Mouse (Mus musculus): ENCODE measurements around the gene Itgb5.

The Itgb5 gene

GRCm38 (mm10) chr16:33891561-33892281, 62.3 kb downstream of the Itgb5 start:
- in situ Hi-C loops (cut with MboI; ENCODE audit: low pct_unique_long_range_greater_than_20kb in 1 of 2, low sequenced_read_pairs in 2 of 2, unreplicated experiment in 1 of 2): no loop called here

- in situ Hi-C loops (cut with MboI; ENCODE audit: low pct_unique_long_range_greater_than_20kb in 1 of 2, low sequenced_read_pairs in 2 of 2, unreplicated experiment in 1 of 2): no loop called here
Measured at GRCm38 (mm10) chr16:33892539-33892938, 63.1 kb downstream of the Itgb5 start.

DNA sequence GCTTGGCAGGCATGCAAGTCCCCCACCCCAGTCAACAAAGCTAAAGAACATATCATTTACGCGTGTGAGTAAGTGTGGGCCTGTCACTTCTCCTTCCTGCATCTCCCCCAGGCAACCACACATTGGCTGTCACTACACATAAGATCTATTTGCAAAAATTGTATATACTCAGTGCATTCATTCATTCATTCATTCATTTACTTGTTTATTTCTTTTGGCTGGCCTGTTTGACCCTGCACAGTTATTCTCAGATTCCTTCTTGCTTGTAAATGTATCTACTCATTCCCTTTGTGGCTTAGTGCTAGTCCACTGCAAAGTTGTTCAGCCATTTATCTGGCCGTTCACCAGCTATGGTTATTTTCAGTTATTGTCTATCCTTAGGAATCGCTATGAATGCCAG, 64.3 kb downstream of the Itgb5 start:
- in situ Hi-C loops (cut with MboI; ENCODE audit: low pct_unique_long_range_greater_than_20kb in 1 of 2, low sequenced_read_pairs in 2 of 2, unreplicated experiment in 1 of 2): no loop called here

DNA sequence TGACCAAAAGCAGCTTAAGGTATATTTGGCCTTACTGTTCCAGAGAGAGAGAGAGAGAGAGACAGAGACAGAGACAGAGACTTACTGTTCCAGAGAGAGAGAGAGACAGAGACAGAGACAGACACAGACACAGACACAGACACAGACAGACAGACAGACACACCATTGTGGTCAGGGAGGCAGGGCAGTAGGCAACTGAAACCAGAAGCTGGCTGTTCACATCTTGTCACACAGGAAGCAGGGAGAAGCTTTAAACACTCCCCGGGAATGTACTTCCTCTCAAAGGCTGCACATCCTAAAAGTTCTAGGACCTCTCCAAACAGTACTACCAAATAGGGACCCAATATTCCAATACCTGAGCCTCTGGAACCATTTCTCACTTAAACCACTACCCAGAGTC, 65.0 kb downstream of the Itgb5 start:
- in situ Hi-C loops (cut with MboI; ENCODE audit: low pct_unique_long_range_greater_than_20kb in 1 of 2, low sequenced_read_pairs in 2 of 2, unreplicated experiment in 1 of 2): no loop called here

DNA sequence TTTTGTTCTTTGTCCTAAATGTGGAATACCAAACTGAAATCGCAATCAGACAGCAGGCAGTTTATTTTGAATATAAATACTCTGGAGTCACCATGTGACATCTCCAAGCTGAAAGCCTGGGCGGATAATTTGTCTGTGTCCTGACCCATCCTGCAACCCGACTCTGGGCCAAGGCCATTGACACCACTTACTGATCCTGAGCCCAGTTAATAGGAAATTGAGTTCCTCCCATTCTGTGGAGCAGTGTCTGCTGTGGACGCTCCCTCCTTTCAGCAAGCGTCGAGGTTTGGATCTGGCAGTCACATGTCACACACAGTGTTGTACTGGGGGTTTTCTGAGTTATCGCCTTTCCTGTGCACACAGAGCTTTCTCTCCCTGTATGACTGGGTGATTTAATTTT, 66.2 kb downstream of the Itgb5 start:
- in situ Hi-C loops (cut with MboI; ENCODE audit: low pct_unique_long_range_greater_than_20kb in 1 of 2, low sequenced_read_pairs in 2 of 2, unreplicated experiment in 1 of 2): no loop called here

DNA sequence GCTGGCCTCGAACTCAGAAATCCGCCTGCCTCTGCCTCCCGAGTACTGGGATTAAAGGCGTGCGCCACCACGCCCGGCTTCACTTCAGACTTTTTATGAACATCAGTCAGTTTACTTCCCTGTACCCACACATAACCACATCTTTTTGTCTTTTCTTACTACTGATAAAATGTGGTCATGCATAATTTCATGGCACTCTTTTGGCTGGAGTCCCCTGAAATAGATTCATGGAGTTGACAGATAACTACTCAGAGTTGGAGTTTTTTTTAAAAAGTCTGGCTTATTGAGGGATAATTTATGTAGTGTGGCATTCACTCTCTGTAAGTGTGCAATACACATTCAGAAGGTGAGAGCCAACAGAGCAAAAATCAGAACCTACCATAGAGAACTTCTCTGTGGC, 67.3 kb downstream of the Itgb5 start:
- in situ Hi-C loops (cut with MboI; ENCODE audit: low pct_unique_long_range_greater_than_20kb in 1 of 2, low sequenced_read_pairs in 2 of 2, unreplicated experiment in 1 of 2): no loop called here

DNA sequence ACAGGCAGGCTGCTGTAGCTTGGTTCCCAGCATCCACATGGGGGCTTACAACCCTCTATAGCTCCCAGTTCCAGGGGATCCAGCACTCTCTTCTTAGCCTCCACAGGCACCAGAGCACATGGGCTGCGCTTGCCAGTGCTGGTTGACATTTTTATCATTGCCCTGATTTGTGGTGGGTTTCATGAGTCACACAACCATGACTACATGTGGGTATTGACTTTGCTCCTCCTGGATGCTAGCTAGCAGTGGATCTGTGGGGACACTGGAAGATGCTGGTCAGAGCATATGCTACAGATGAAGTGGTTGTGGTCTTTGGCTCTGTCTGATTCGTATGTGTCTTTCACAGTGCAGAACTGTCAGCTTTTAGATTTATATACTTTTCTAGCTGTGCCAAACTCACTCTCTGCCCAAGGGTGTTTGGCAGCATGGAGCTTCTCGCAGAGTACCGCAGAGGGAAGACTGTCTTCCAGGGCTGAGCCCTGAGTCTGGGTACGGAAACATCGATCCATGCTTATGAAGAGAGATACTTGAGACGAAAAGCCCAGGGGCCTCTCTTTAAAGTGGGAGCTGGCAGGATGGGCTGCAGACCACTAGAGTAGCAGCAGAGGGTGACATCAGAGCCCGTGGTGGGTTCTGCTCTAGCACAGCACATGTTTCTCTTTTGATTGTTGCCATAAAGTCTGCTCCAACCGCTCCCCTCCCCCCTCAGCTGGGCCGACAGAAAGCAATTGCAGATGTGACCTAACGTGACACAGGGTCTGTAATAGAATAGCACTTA, 74.4 kb downstream of the Itgb5 start:
- in situ Hi-C loops (cut with MboI; ENCODE audit: low pct_unique_long_range_greater_than_20kb in 1 of 2, low sequenced_read_pairs in 2 of 2, unreplicated experiment in 1 of 2): no loop called here

DNA sequence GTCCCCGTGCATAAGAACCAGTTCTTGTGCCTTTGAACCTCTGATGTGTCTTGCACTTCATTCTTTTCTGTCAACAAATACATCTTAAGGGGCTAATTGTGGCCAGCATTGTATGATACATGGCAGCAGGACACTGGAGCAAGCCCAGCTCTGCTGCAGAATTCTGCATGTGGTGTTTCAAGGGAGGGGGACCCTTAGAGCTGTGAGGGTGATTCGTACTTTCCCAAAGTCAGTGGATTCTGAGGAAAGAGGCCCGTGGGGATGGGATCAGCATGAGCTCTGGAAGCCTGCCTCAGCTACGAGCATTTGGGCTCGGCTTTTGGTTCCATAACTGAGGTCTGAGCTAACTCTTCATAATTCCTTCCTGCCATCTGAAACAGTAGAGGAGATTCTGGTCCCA, 75.1 kb downstream of the Itgb5 start:
- in situ Hi-C loops (cut with MboI; ENCODE audit: low pct_unique_long_range_greater_than_20kb in 1 of 2, low sequenced_read_pairs in 2 of 2, unreplicated experiment in 1 of 2): no loop called here

GRCm38 (mm10) chr16:33908239-33908638, 78.8 kb downstream of the Itgb5 start:
- in situ Hi-C loops (cut with MboI; ENCODE audit: low pct_unique_long_range_greater_than_20kb in 1 of 2, low sequenced_read_pairs in 2 of 2, unreplicated experiment in 1 of 2): no loop called here

DNA sequence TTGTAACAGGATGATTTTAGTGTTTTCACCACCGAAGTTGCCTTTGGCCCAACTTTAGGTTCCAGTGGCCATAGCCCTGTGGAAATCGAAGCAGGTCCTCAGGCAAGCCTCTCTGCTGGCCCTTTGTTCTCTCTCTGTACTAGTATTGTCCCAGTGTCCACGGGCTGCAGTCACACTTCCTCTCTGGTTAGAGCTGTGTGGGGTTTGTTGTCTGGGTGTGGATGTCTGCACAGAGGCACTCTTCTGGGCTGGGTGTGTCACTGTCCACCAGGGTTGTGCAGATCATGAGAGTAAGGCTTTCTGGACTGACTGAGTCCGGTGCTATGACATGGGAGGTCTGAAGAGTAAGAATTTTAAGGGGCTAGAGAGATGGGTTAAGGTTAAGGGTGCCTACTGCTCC, 85.5 kb downstream of the Itgb5 start:
- in situ Hi-C loops (cut with MboI; ENCODE audit: low pct_unique_long_range_greater_than_20kb in 1 of 2, low sequenced_read_pairs in 2 of 2, unreplicated experiment in 1 of 2): no loop called here

- in situ Hi-C loops (cut with MboI; ENCODE audit: low pct_unique_long_range_greater_than_20kb in 1 of 2, low sequenced_read_pairs in 2 of 2, unreplicated experiment in 1 of 2): no loop called here
Measured at GRCm38 (mm10) chr16:33916473-33917251, 87.2 kb downstream of the Itgb5 start.

- in situ Hi-C loops (cut with MboI; ENCODE audit: low pct_unique_long_range_greater_than_20kb in 1 of 2, low sequenced_read_pairs in 2 of 2, unreplicated experiment in 1 of 2): no loop called here
Measured at GRCm38 (mm10) chr16:33917390-33917789, 87.9 kb downstream of the Itgb5 start.

DNA sequence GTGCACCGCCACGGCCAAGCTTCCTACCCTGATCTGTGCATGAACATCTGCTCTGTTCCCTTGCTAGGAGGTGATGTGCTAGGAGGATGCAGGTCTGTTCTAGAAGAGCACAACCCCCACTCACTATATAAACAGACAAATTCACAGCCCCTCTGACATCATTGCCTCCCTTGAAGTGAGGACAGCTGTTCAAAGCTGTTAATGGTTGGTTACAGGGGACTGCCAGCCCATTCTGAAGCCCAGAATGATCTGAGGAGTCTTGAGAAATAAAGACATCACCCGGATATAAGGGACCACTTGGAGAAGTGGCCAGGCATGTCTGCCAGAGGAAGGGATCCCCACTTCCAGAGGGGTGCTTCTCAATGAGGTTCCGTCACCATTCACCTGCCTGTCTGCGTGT, 88.5 kb downstream of the Itgb5 start:
- in situ Hi-C loops (cut with MboI; ENCODE audit: low pct_unique_long_range_greater_than_20kb in 1 of 2, low sequenced_read_pairs in 2 of 2, unreplicated experiment in 1 of 2): no loop called here

GRCm38 (mm10) chr16:33921514-33921913, 92.0 kb downstream of the Itgb5 start:
- in situ Hi-C loops (cut with MboI; ENCODE audit: low pct_unique_long_range_greater_than_20kb in 1 of 2, low sequenced_read_pairs in 2 of 2, unreplicated experiment in 1 of 2): no loop called here

DNA sequence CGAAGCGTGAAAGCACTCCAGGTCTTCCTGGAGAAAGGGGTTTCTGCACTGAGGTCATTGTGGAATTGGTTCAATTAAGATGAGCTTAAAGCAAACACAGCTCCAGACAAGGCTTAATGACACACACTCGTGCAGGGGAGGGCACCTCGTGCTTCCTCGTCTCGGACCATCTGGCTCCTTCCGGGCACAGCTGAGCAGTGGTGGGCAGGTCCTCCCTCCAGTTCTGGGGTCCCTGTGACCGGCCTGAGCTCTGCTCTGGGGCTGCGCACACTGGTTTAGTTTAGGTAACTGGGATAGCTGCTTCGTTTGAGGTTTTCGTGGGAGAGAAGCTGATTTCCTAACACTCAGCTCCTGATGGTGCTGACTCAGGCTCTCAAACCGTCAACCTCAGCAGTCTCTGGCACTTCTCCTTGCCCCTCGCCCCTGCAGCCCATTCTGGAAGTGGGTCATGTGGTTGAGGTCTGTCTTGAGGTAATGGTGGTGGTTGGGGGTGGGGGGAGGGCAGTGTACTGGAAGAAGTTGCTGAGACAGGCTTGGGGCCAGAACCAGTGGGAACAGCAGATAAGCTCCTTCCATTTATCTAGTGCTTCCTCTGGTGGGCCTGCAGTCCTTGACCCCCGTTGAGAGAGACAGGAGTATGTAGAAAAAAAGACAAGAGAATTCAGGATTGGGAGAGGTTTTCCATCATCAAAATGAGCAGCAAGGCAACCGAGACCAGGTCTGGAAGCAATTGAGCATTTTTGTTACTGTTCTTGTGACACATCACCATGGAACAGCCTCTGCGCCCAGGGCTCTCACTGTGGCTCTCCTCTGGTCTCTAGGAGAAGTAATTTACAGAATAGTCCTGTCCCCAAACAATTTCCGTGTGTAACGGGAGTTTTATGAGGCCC, 92.9 kb downstream of the Itgb5 start:
- in situ Hi-C loops (cut with MboI; ENCODE audit: low pct_unique_long_range_greater_than_20kb in 1 of 2, low sequenced_read_pairs in 2 of 2, unreplicated experiment in 1 of 2): no loop called here

GRCm38 (mm10) chr16:33923001-33923316, 93.5 kb downstream of the Itgb5 start:
- in situ Hi-C loops (cut with MboI; ENCODE audit: low pct_unique_long_range_greater_than_20kb in 1 of 2, low sequenced_read_pairs in 2 of 2, unreplicated experiment in 1 of 2): no loop called here

DNA sequence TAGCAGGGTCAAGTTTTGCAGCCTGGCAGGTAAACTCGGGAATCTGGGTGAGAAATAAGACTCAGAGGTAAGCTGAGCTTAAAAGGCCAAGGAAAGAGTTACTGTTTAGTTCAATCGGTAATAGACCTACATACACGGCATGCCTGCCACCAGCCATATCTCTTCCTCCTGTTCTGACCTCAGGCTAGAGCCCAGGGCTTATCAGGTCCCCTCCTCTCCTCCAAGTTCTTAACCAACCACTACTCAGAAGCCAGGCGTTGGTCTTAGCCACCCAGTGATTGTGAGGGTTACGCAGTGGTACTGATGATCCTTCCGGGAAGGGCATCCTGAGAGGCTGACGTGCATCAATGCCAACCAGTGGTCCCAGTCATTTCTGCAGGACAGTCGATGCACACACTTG, 94.3 kb downstream of the Itgb5 start:
- in situ Hi-C loops (cut with MboI; ENCODE audit: low pct_unique_long_range_greater_than_20kb in 1 of 2, low sequenced_read_pairs in 2 of 2, unreplicated experiment in 1 of 2): no loop called here

DNA sequence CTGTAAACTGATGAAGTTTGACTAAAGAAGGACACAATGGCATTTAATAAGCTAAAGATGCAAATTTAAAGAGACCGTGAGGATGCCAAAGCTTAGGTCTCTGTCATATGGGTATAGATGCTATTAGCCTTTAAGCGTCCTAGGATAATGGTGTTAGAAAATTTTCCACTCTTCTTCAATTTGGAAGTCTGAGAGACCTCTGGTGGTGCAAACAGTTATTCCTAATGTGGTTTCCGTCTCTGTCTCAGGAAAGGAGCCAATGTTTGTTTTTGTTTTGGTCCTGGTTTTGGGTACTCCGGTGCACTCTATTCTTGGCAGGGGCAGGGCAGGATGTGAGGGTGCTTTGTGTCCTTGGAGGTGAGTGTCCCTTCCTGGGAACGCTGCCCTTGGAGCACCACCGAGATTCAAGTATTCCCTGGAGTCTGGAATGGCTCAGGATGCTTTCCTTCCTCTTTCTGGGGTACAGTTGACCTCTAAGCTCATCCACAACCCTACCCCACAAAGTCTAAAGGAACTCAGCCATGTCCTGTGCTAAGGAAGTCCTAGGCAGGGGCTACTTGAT, 97.9 kb downstream of the Itgb5 start:
- in situ Hi-C loops (cut with MboI; ENCODE audit: low pct_unique_long_range_greater_than_20kb in 1 of 2, low sequenced_read_pairs in 2 of 2, unreplicated experiment in 1 of 2): no loop called here
